ENCODE assay signal across 15 mouse cellular contexts in genomic region chr8:61446329-61446728, GRCm38 (mm10). TPM values are rescaled to one million over a fixed set of nuclear protein-coding genes. Genes with fewer than 3 reads are reported as not detected.
A peak's percentile ranks its signal among the peaks of the same experiment; 100 is the strongest.
DNase-seq lines count a peak whose midpoint lies in the region; ATAC-seq lines count a peak whose summit lies in the region.
"Had no signal": no experiment of that assay in that cellular context is flagged by ENCODE, and none has a peak within 500 bp of the region (broad histone marks: within the 10 kb centered on the region; RNA-seq: fewer than 3 reads in every experiment).

No protein-coding gene starts in this region.

- 40% methylated on average over 15 of the region's 15 CpGs for WGBS in limb, embryonic 12.5 days
- WGBS in limb, embryonic 10.5 days, result 58% methylated on average over 15 of the region's 15 CpGs
- 57% methylated on average over 15 of the region's 15 CpGs for WGBS in forebrain, embryonic 10.5 days
- 18% methylated on average over 15 of the region's 15 CpGs for WGBS in hindbrain, embryonic 16.5 days
- WGBS in neural tube, embryonic 15.5 days, result 13% methylated on average over 15 of the region's 15 CpGs

- H3K36me3 ChIP-seq in limb, embryonic 12.5 days, result no peaks in the 10 kb centered on the region
- H3K36me3 ChIP-seq in limb, embryonic 10.5 days, result no peaks in the 10 kb centered on the region
- no peaks in the 10 kb centered on the region for H3K36me3 ChIP-seq in forebrain, embryonic 10.5 days (replicated peaks)
- no peaks in the 10 kb centered on the region for H3K36me3 ChIP-seq in hindbrain, embryonic 16.5 days (ENCODE audit: control insufficient read depth, insufficient read depth, low read length)
- no peaks in the 10 kb centered on the region for H3K36me3 ChIP-seq in neural tube, embryonic 15.5 days
- H3K36me3 ChIP-seq: heart, embryonic 10.5 days; liver, embryonic 15.5 days had no signal

- ATAC-seq in limb, embryonic 12.5 days (ENCODE audit: insufficient number of reproducible peaks, insufficient read depth, low FRiP score, low TSS enrichment, low read depth), result no peak
- peak; percentile 79 for ATAC-seq in hindbrain, embryonic 16.5 days
- ATAC-seq in neural tube, embryonic 15.5 days (ENCODE audit: low FRiP score), result peak; percentile 45
- ATAC-seq in megakaryocyte progenitor cell, adult 5-6 weeks (replicated peaks; ENCODE audit: poor library complexity), result no peak
- ATAC-seq: intestine, embryonic 16.5 days had no signal

- H3K4me3 ChIP-seq in limb, embryonic 12.5 days (replicated peaks), result no peak overlapping the region
- H3K4me3 ChIP-seq in limb, embryonic 10.5 days, result no peak overlapping the region
- H3K4me3 ChIP-seq in forebrain, embryonic 10.5 days, result no peak overlapping the region
- H3K4me3 ChIP-seq in hindbrain, embryonic 16.5 days (ENCODE audit: low read length), result peak overlapping the region; percentile 18; the same call in 1 of the 2 replicates
- H3K4me3 ChIP-seq in neural tube, embryonic 15.5 days (replicated peaks), result no peak overlapping the region
- H3K4me3 ChIP-seq: heart, embryonic 10.5 days; liver, embryonic 15.5 days; myocyte had no signal

- H3K9ac ChIP-seq in limb, embryonic 12.5 days (replicated peaks), result no peak overlapping the region
- no peak overlapping the region for H3K9ac ChIP-seq in hindbrain, embryonic 16.5 days (ENCODE audit: low read depth, low read length)
- no peak overlapping the region for H3K9ac ChIP-seq in neural tube, embryonic 15.5 days (replicated peaks)
- H3K9ac ChIP-seq: liver, embryonic 15.5 days had no signal

- H3K27me3 ChIP-seq in limb, embryonic 12.5 days, result no peaks in the 10 kb centered on the region
- no peaks in the 10 kb centered on the region for H3K27me3 ChIP-seq in limb, embryonic 10.5 days (ENCODE audit: low read depth, poor library complexity, severe bottlenecking)
- H3K27me3 ChIP-seq in forebrain, embryonic 10.5 days (ENCODE audit: poor library complexity, severe bottlenecking), result no peaks in the 10 kb centered on the region
- no peaks in the 10 kb centered on the region for H3K27me3 ChIP-seq in hindbrain, embryonic 16.5 days (replicated peaks; ENCODE audit: control insufficient read depth, insufficient read depth, low read length)
- no peaks in the 10 kb centered on the region for H3K27me3 ChIP-seq in neural tube, embryonic 15.5 days (replicated peaks)
- H3K27me3 ChIP-seq: liver, embryonic 15.5 days had no signal

- no peaks in the 10 kb centered on the region for H3K9me3 ChIP-seq in limb, embryonic 12.5 days
- H3K9me3 ChIP-seq in limb, embryonic 10.5 days (replicated peaks), result no peaks in the 10 kb centered on the region
- peaks cover 3% of the 10 kb centered on the region; the same call in 1 of the 2 replicates for H3K9me3 ChIP-seq in forebrain, embryonic 10.5 days
- no peaks in the 10 kb centered on the region for H3K9me3 ChIP-seq in hindbrain, embryonic 16.5 days (ENCODE audit: control insufficient read depth, low read length)
- H3K9me3 ChIP-seq in neural tube, embryonic 15.5 days (replicated peaks), result no peaks in the 10 kb centered on the region
- H3K9me3 ChIP-seq: liver, embryonic 15.5 days had no signal

- H3K4me2 ChIP-seq in limb, embryonic 12.5 days, result peak overlapping the region; percentile 38
- peak overlapping the region; percentile 52 for H3K4me2 ChIP-seq in hindbrain, embryonic 16.5 days (ENCODE audit: low read length)
- H3K4me2 ChIP-seq in neural tube, embryonic 15.5 days, result peak overlapping the region; percentile 44
- H3K4me2 ChIP-seq: liver, embryonic 15.5 days had no signal

- no peak for DNase-seq in limb, embryonic 10.5 days (ENCODE audit: low spot score)
- no peak for DNase-seq in forebrain, embryonic 10.5 days (ENCODE audit: extremely low spot score, low spot score)
- DNase-seq in layer of hippocampus, postnatal 25 days (ENCODE audit: extremely low spot score in 1 of 2, low spot score in 1 of 2), result no peak
- no peak for DNase-seq in cerebellum, adult 11 months
- DNase-seq: cerebellum, postnatal 36 days; layer of hippocampus, adult 9-11 months; thymus, adult 18-20 months had no signal

- H3K27ac ChIP-seq in limb, embryonic 12.5 days, result no peak overlapping the region
- H3K27ac ChIP-seq in limb, embryonic 10.5 days, result no peak overlapping the region
- peak overlapping the region; percentile 74 for H3K27ac ChIP-seq in forebrain, embryonic 10.5 days
- H3K27ac ChIP-seq in hindbrain, embryonic 16.5 days (ENCODE audit: low read depth, low read length), result 0 out of 2 replicates have a peak overlapping the region, but pooled peaks have one; percentile 31
- H3K27ac ChIP-seq in neural tube, embryonic 15.5 days (replicated peaks), result 0 out of 2 replicates have a peak overlapping the region, but pooled peaks have one; percentile 7
- H3K27ac ChIP-seq: heart, embryonic 10.5 days; liver, embryonic 15.5 days had no signal

- H3K4me1 ChIP-seq in limb, embryonic 12.5 days (replicated peaks), result peaks cover 5% of the 10 kb centered on the region
- peaks cover 17% of the 10 kb centered on the region for H3K4me1 ChIP-seq in limb, embryonic 10.5 days
- peaks cover 33% of the 10 kb centered on the region for H3K4me1 ChIP-seq in forebrain, embryonic 10.5 days
- H3K4me1 ChIP-seq in hindbrain, embryonic 16.5 days (ENCODE audit: control insufficient read depth, insufficient read depth, low read depth, low read length), result peaks cover 3% of the 10 kb centered on the region
- H3K4me1 ChIP-seq in neural tube, embryonic 15.5 days, result peaks cover 18% of the 10 kb centered on the region
- H3K4me1 ChIP-seq: liver, embryonic 15.5 days had no signal

RNA-seq across cellular contexts. Expression of gene Cbr4, which starts 41.2 kb away (rescaled TPM):
- 27.0 and 29.2 TPM in 2 replicates for polyA plus RNA-seq in limb, embryonic 12.5 days (2016; fragmentation: Nextera tagmentation; extraction: Ambion mirVana)
- 23.2 and 28.2 TPM in 2 replicates for polyA plus RNA-seq in limb, embryonic 10.5 days (2016; fragmentation: Nextera tagmentation; extraction: Ambion mirVana)
- polyA plus RNA-seq in forebrain, embryonic 10.5 days (2016; fragmentation: Nextera tagmentation; extraction: Ambion mirVana), result 30.2 and 32.4 TPM in 2 replicates
- polyA plus RNA-seq in hindbrain, embryonic 16.5 days (2015; fragmentation: Nextera tagmentation; extraction: Ambion mirVana), result 19.7 and 21.1 TPM in 2 replicates
- polyA plus RNA-seq in neural tube, embryonic 15.5 days (2015; fragmentation: Nextera tagmentation; extraction: Ambion mirVana), result 17.2 and 25.4 TPM in 2 replicates
- total RNA-seq in layer of hippocampus, postnatal 25 days (2021), result 10 to 100 TPM; 22.2 to 24.3 TPM
- 22.8 and 22.9 TPM in 2 replicates for total RNA-seq in megakaryocyte progenitor cell, adult 5-6 weeks (2015)
- total RNA-seq in megakaryocyte progenitor cell, adult 5-6 weeks (2017), result 48.4 and 65.7 TPM in 2 replicates

Comparison
In these comparisons a context has a peak if more than half of its experiments do, and no peak if none do; other contexts are left out.
1. ATAC-seq: peak in hindbrain, embryonic 16.5 days (single experiment) and neural tube, embryonic 15.5 days (single experiment); none in limb, embryonic 12.5 days (single experiment) and megakaryocyte progenitor cell, adult 5-6 weeks (single experiment).
2. H3K27ac ChIP-seq: peak in forebrain, embryonic 10.5 days (single experiment), hindbrain, embryonic 16.5 days (single experiment) and neural tube, embryonic 15.5 days (single experiment); none in limb, embryonic 12.5 days (single experiment) and limb, embryonic 10.5 days (single experiment).
3. Peak in every context shown above with its lines, with median percentiles within 50 percentile points of each other: H3K4me2 ChIP-seq.